Mouse (Mus musculus) ES-Bruce4 (cell line): ENCODE data around the gene Cbx6.

ENCODE experiments used
- CTCF ChIP-seq: IDR thresholded peaks from one replicate; pipeline ENCODE4 v1.8.1; 2011; ENCODE audit warnings: low read depth, low read length
- EP300 ChIP-seq: IDR thresholded peaks from 2 replicates; pipeline ENCODE4 v1.6.1; 2011; ENCODE audit warnings: low read depth, low read length; ENCODE audit not compliant: insufficient read depth
- POLR2A ChIP-seq: IDR thresholded peaks from one replicate; pipeline ENCODE4 v1.8.1; 2011; ENCODE audit warnings: low read length; ENCODE audit not compliant: insufficient read depth

DNA sequence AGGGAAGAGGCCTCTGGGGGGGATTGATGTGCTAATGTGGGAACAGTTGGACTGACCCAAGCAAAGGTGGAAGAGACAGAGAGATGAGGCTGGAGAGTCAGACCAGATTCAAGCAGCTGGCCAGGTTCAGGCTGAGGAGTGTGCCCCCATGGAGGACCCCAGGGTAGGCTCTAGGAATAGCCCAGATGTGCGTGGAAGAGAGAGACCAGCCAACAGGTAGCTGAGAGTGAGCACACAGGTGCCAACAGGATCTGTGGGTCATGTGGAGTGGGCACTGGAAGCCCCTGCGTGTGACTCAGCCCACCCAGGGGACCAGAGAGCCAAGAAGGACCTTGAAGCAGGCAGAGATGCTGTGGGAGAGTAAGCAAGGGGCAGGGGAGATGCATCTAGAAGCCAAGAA, 32.8 kb downstream of the Cbx6 start:
- no peak for TF ChIP-seq EP300
- TF ChIP-seq POLR2A = no peak
- TF ChIP-seq CTCF = no peak
